Mouse (Mus musculus) ES-E14 (cell line): ENCODE data around the gene Pcgf1. TPM values are rescaled to one million over a fixed set of nuclear protein-coding genes. Genes with fewer than 3 reads are reported as not detected.

Source experiments
- DNase-seq: peaks from one replicate; pipeline ENCODE4 v3.0.0-alpha.2; 2013; ENCODE audit warnings: low read depth, low spot score
- H3K27ac ChIP-seq: 2 replicates; pipeline ENCODE4 v1.5.1; 2012; ENCODE audit warnings: low read depth, mild to moderate bottlenecking, low read length, moderate library complexity, mixed read lengths; ENCODE audit not compliant: poor library complexity, insufficient read depth, severe bottlenecking
- H3K36me3 ChIP-seq: 2 replicates; pipeline ENCODE4 v1.6.1; 2012; ENCODE audit warnings: mild to moderate bottlenecking, low read length, moderate library complexity, mixed read lengths; ENCODE audit not compliant: control insufficient read depth, poor library complexity, insufficient read depth, severe bottlenecking
- H3K4me1 ChIP-seq, 2 experiments: fragments of 150-350 bp in 1 of 2; sonication (generic) in 1 of 2; 2 replicates each; pipeline ENCODE4 v1.6.1; 2012; ENCODE audit warnings: low read length in 2 of 2, mild to moderate bottlenecking in 1 of 2, mixed read lengths in 1 of 2; ENCODE audit not compliant: control insufficient read depth in 2 of 2, insufficient read depth in 2 of 2, poor library complexity in 1 of 2
- H3K4me3 ChIP-seq, 2 experiments: fragments of 150-350 bp in 1 of 2; sonication (generic) in 1 of 2; 2 replicates each; pipeline ENCODE4 v1.5.1; 2012; ENCODE audit warnings: low read length in 2 of 2, low read depth in 1 of 2, mild to moderate bottlenecking in 1 of 2, mixed read lengths in 1 of 2; ENCODE audit not compliant: insufficient read depth in 1 of 2, poor library complexity in 1 of 2, severe bottlenecking in 1 of 2
- H3K9ac ChIP-seq: 2 replicates; pipeline ENCODE4 v1.6.1; 2012; ENCODE audit warnings: low read depth, mild to moderate bottlenecking, low read length, mixed read lengths; ENCODE audit not compliant: poor library complexity, insufficient read depth, severe bottlenecking
- H3K9me3 ChIP-seq: fragments of 150-350 bp; sonication (generic); 2 replicates; pipeline ENCODE4 v1.6.1; 2012; ENCODE audit warnings: low read depth, mild to moderate bottlenecking, low read length; ENCODE audit not compliant: control insufficient read depth, insufficient read depth
- CHD2 ChIP-seq: IDR thresholded peaks from 2 replicates; pipeline ENCODE4 v1.6.1; 2014; ENCODE audit warnings: mild to moderate bottlenecking, low read depth, low read length, inconsistent platforms
- HCFC1 ChIP-seq: IDR thresholded peaks from 2 replicates; pipeline ENCODE4 v1.6.1; 2012; ENCODE audit warnings: low read length, inconsistent platforms, borderline replicate concordance; ENCODE audit not compliant: insufficient read depth
- MAFK ChIP-seq: IDR thresholded peaks from 2 replicates; pipeline ENCODE4 v1.6.1; 2014; ENCODE audit warnings: mild to moderate bottlenecking, low read depth, low read length, inconsistent platforms; ENCODE audit not compliant: insufficient read depth
- ZC3H11A ChIP-seq: IDR thresholded peaks from 2 replicates; pipeline ENCODE4 v1.6.1; 2012; ENCODE audit warnings: low read depth, mild to moderate bottlenecking, inconsistent platforms, low read length, borderline replicate concordance
- ZNF384 ChIP-seq: IDR thresholded peaks from 2 replicates; pipeline ENCODE4 v1.6.1; 2012; ENCODE audit warnings: low read depth, low read length, inconsistent platforms
- in situ Hi-C, 2 experiments: fragments of 600-800 bp; cut with MboI; formaldehyde crosslinking; loops; one replicate each; pipeline ENCODE4 v1.15.1; 2025; ENCODE audit warnings: low sequenced_read_pairs in 2 of 2, inconsistent platforms in 1 of 2; ENCODE audit not compliant: unreplicated experiment in 2 of 2
- total RNA-seq: library from RNA; depleted of rRNA; stranded (reverse); fragments of 300-350 nt; gene quantifications from 2 replicates; pipeline ENCODE4 v1.2.3, GENCODE M21; 2012; rRNA removed

Pcgf1 gene
- total RNA-seq, 1 experiment = 12.7 TPM

DNA sequence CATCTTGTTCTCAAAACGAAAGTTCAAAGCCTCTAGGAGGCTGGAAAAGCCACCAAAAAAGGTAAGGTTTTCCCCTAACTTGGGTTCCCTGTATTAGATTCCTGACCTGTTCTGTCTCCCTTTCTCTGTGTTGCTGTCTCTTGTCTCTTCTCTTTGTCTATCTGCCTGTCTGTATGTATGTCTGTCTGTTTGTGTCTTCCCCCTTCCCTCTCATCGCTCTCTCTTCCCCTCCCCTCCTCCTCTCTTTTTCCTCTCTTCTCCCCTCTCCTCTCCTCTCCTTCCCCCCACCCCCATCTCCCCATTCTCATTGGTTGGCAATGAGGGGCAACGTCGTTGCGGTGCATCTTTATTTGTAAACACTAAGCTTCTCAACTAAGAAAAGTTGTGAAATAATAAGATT lies 47.7 kb downstream of the Pcgf1 start, which contains the start of gene Ino80b:
Ino80b (minus strand) TSS at position 101 of the 400 bp plus-strand sequence.
- H3K4me3 ChIP-seq = peak within 1 kb of the TSS; percentile 91 to 94
- no peaks in the 10 kb centered on the region for H3K36me3 ChIP-seq
- TF ChIP-seq CHD2 = no peak; the same call in 1 of the 2 replicates
- no peak for TF ChIP-seq HCFC1
- TF ChIP-seq ZNF384 = no peak
- TF ChIP-seq ZC3H11A = no peak
- TF ChIP-seq MAFK = no peak
- H3K9me3 ChIP-seq = no peaks in the 10 kb centered on the region
- H3K9ac ChIP-seq = peak within 1 kb of the TSS; percentile 89
- peaks cover 0 to 3% of the 10 kb centered on the region in 2 experiments; a peak in 2 of 4 replicates for H3K4me1 ChIP-seq
- in situ Hi-C loops = no loop called here
- no peak for DNase-seq
- H3K27ac ChIP-seq = no peak within 1 kb of the TSS

DNA sequence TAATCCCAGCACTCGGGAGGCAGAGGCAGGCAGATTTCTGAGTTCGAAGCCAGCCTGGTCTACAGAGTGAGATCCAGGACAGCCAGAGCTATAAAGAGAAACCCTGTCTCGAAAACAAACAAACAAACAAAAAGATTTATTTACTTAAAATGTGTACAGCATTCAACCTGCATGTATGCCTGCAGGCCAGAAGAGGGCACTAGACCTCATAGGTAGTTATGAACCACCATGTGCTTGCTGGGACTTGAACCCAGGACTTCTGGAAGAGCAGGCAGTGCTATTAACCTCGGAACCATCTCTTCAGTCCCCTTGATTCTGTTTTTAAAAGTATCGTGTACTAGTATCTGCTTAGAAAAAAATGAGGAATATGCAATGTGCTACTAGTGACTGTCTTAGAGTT lies 49.8 kb downstream of the Pcgf1 start:
- H3K9me3 ChIP-seq = no peaks in the 10 kb centered on the region
- in situ Hi-C loops = no loop called here
- H3K4me3 ChIP-seq = no peak overlapping the region
- H3K36me3 ChIP-seq = no peaks in the 10 kb centered on the region
- H3K4me1 ChIP-seq = peaks cover 0 to 2% of the 10 kb centered on the region in 2 experiments; a peak in 2 of 4 replicates
- DNase-seq = no peak
- no peak for TF ChIP-seq ZC3H11A
- TF ChIP-seq CHD2 = no peak
- TF ChIP-seq HCFC1 = no peak
- no peak for TF ChIP-seq MAFK
- H3K27ac ChIP-seq = no peak overlapping the region
- no peak overlapping the region for H3K9ac ChIP-seq

Other genes starting within 250 kb of the Pcgf1 start
- 2.3 and 3.5 TPM in 2 replicates for gene Sema4f, start 138.1 kb upstream of the Pcgf1 start, total RNA-seq
- 5.7 and 6.8 TPM in 2 replicates for gene M1ap, start 131.0 kb upstream of the Pcgf1 start, total RNA-seq
- gene Dok1, start 44.4 kb upstream of the Pcgf1 start, total RNA-seq = 8.5 and 14.9 TPM in 2 replicates
- gene Loxl3, start 43.7 kb upstream of the Pcgf1 start, total RNA-seq = 2.3 and 3.4 TPM in 2 replicates
- gene Aup1, start 23.3 kb upstream of the Pcgf1 start, total RNA-seq = 152 and 242 TPM in 2 replicates
- 66.8 and 80.3 TPM in 2 replicates for gene Htra2, start 22.6 kb upstream of the Pcgf1 start, total RNA-seq
- gene Dqx1, start 20.0 kb upstream of the Pcgf1 start, total RNA-seq = 3.7 and 5.6 TPM in 2 replicates
- 0.58 TPM in 1 of 2 replicates, not detected in the other for gene Tlx2, start 7.6 kb upstream of the Pcgf1 start, total RNA-seq
- gene Lbx2, start 8.5 kb downstream of the Pcgf1 start, total RNA-seq = 0.42 and 0.62 TPM in 2 replicates
- gene Ccdc142, start 23.7 kb downstream of the Pcgf1 start, total RNA-seq = 4.6 and 4.7 TPM in 2 replicates
- 1.3 and 1.8 TPM in 2 replicates for gene Gm42688, start 23.7 kb downstream of the Pcgf1 start, total RNA-seq
- 50.5 and 53.9 TPM in 2 replicates for gene Mrpl53, start 31.2 kb downstream of the Pcgf1 start, total RNA-seq
- 42.3 and 92.6 TPM in 2 replicates for gene Mogs, start 37.6 kb downstream of the Pcgf1 start, total RNA-seq
- 47.5 and 63.8 TPM in 2 replicates for gene Wbp1, start 43.7 kb downstream of the Pcgf1 start, total RNA-seq
- 19.2 and 21.2 TPM in 2 replicates for gene Ino80b, start 47.6 kb downstream of the Pcgf1 start, total RNA-seq
- 20.0 and 32.4 TPM in 2 replicates for gene Rtkn, start 57.6 kb downstream of the Pcgf1 start, total RNA-seq
- gene Wdr54, start 78.5 kb downstream of the Pcgf1 start, total RNA-seq = 3.7 and 4.3 TPM in 2 replicates
- 0.31 and 0.53 TPM in 2 replicates for gene 1700003E16Rik, start 78.5 kb downstream of the Pcgf1 start, total RNA-seq
- 40.6 and 41.7 TPM in 2 replicates for gene Dctn1, start 88.1 kb downstream of the Pcgf1 start, total RNA-seq
- 100 and 104 TPM in 2 replicates for gene Slc4a5, start 142.0 kb downstream of the Pcgf1 start, total RNA-seq
- 73.0 and 80.4 TPM in 2 replicates for gene Mthfd2, start 248.0 kb downstream of the Pcgf1 start, total RNA-seq
- gene Mob1a, start 248.1 kb downstream of the Pcgf1 start, total RNA-seq = 32.9 and 53.4 TPM in 2 replicates